Mouse (Mus musculus) central nervous system, embryonic 18 days (tissue): Measurements from ENCODE around the gene Zfc3h1. TPM values are rescaled to one million over a fixed set of nuclear protein-coding genes. Genes with fewer than 3 reads are reported as not detected.

Source experiments
- polyA plus RNA-seq: library from polyadenylated mRNA; depleted of rRNA; stranded (reverse); fragments of >200 nt; gene quantifications from 2 replicates; pipeline ENCODE4 v1.2.3, GENCODE M21; 2012; rRNA removed

The Zfc3h1 gene
- polyA plus RNA-seq, result 110 and 116 TPM in 2 replicates

DNA sequence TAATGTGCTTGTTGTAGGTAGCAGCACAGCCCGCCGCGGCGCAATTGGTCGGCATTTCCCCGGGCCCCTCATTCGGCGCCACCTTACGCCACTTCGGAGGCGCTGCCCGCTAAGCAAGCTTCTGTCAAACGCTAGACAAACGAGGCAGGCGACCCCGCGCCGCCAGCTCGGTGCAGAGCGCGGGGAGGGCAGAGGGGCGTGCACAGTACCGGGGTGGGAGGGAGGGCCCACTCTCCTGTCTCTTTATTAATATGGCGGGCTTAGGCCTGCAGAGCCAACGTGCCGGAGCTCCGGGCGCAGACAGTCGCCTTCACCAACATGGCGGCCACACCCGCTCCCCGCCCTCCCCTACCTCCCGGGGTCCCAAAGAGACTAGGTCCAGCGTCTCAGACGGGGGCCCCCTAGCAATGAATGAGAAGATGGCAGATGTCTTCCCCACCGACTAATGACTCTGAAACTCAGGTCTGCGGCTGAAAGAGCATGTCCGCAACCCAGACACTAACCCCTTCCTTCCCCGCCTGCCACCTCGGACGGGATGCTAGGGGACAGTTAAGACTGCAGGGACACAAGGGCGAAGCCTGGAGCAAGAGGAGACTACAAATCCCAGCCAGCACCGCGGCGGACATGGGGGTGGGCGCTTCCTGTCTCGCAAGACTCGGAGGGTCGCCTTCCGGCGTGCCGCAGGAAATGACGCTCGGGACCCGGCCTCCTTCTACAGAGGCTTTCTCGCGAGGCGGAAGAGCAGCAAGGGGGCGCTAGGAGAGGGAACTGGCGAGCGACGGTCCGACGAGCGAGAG, at the start of gene Zfc3h1, which contains the start of gene Thap2:
Zfc3h1 (plus strand) TSS at position 739 of the 797 bp plus-strand sequence.
Thap2 (minus strand) TSS at position 223 of the 797 bp plus-strand sequence.

DNA sequence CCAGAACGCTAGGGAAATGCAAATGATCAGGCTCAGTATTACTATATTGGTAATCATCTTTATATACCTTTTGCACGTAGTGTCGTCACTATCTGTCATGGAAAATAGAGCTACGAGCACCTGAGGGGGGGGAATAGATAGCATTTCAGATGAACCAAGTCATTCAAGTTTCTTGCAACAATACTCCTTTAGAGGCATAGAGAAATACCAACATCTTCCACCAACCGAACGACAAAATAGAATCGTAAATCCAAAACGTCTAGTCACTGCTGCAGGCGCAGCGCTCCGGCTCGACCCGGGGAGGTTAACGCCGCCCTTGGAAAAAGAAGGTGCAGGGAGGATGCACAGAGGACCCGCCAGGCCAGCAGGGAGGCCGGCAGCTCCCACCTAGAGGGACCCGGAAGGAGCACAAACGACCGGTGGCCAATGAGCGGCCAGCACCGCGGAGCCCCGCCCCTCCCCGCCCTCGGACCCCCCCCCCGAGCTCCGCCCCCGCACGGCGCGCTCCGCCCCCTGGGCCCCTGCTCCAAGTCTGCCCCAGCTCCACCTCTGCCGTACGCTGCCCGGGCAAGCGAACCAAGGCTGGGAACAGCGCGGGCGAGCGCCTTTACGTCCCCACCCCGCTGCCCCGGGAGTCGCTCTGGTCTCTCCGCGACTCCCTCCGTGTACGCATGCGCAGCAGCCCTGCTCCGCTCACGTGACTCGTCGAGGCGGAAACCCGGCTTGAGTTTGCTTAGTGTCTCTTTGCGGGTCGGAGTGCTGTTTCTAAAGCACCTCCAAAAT, 22.7 kb upstream of the Zfc3h1 start, which contains the start of gene Tmem19:
Tmem19 (minus strand) TSS at position 662 of the 783 bp plus-strand sequence.

Other genes starting within 250 kb of the Zfc3h1 start
- 3.1 and 3.4 TPM in 2 replicates for gene Tph2, start 199.9 kb upstream of the Zfc3h1 start, polyA plus RNA-seq
- gene Tbc1d15, start 133.5 kb upstream of the Zfc3h1 start, polyA plus RNA-seq, result 20.0 and 21.9 TPM in 2 replicates
- 31.0 and 31.4 TPM in 2 replicates for gene Rab21, start 69.4 kb upstream of the Zfc3h1 start, polyA plus RNA-seq
- gene Tmem19, start 22.5 kb upstream of the Zfc3h1 start, polyA plus RNA-seq, result 30.8 and 33.6 TPM in 2 replicates
- gene Thap2, start 516 bp upstream of the Zfc3h1 start, polyA plus RNA-seq, result 15.4 and 16.5 TPM in 2 replicates
- 0.31 and 0.43 TPM in 2 replicates for gene A930009A15Rik, start 185.0 kb downstream of the Zfc3h1 start, polyA plus RNA-seq
- gene Lgr5, start 202.8 kb downstream of the Zfc3h1 start, polyA plus RNA-seq, result 1.6 and 1.8 TPM in 2 replicates